Mouse (Mus musculus) forebrain, embryonic 11.5 days (tissue): ENCODE data around the gene Map3k15. TPM values are rescaled to one million over a fixed set of nuclear protein-coding genes. Genes with fewer than 3 reads are reported as not detected.

Source experiments
- ATAC-seq: fragments of 200-750 bp; cut with Nextera tagmentation; replicated peaks from 2 replicates; pipeline ENCODE4 v1.8.0; 2017; ENCODE audit warnings: moderate TSS enrichment; ENCODE audit not compliant: low FRiP score
- DNase-seq: peaks from one replicate; pipeline ENCODE4 v3.0.0-alpha.2; 2017; ENCODE audit warnings: low spot score
- H3K27ac ChIP-seq: fragments of 300-500 bp; sonication (generic); 2 replicates; pipeline ENCODE4 v1.5.1; 2014; ENCODE audit warnings: low read depth, low read length
- H3K27me3 ChIP-seq: fragments of 300-500 bp; sonication (generic); 2 replicates; pipeline ENCODE4 v1.6.1; 2014; ENCODE audit warnings: mild to moderate bottlenecking, low read length, mixed read lengths; ENCODE audit not compliant: control insufficient read depth, insufficient read depth
- H3K36me3 ChIP-seq: fragments of 300-500 bp; sonication (generic); 2 replicates; pipeline ENCODE4 v1.6.1; 2014; ENCODE audit warnings: mild to moderate bottlenecking, low read length, moderate library complexity, mixed read lengths; ENCODE audit not compliant: control insufficient read depth, insufficient read depth
- H3K4me1 ChIP-seq: fragments of 300-500 bp; sonication (generic); replicated peaks from 2 replicates; pipeline ENCODE4 v1.6.1; 2014; ENCODE audit warnings: low read length, mixed read lengths; ENCODE audit not compliant: control insufficient read depth, insufficient read depth
- H3K4me2 ChIP-seq: fragments of 300-500 bp; sonication (generic); 2 replicates; pipeline ENCODE4 v1.6.1; 2014; ENCODE audit warnings: low read depth, mild to moderate bottlenecking, low read length, moderate library complexity, mixed read lengths; ENCODE audit not compliant: severe bottlenecking
- H3K4me3 ChIP-seq: fragments of 300-500 bp; sonication (generic); 2 replicates; pipeline ENCODE4 v1.5.1; 2014; ENCODE audit warnings: low read depth, low read length
- H3K9ac ChIP-seq: fragments of 300-500 bp; sonication (generic); 2 replicates; pipeline ENCODE4 v1.6.1; 2014; ENCODE audit warnings: low read length
- H3K9me3 ChIP-seq: fragments of 300-500 bp; sonication (generic); 2 replicates; pipeline ENCODE4 v1.6.1; 2016; ENCODE audit warnings: low read length, mixed read lengths; ENCODE audit not compliant: control insufficient read depth
- WGBS: fragments of 180-500 bp; shearing (Covaris S2); extraction: QIAGEN DNeasy Blood & Tissue Kit; methylation state at CpG from one replicate; pipeline ENCODE4 v1.1.7; 2014; 5-methylcytosine and 5-hydroxymethylcytosine counted together
- polyA plus RNA-seq: library from polyadenylated mRNA; unstranded; fragments of >200 nt; fragmentation: Nextera tagmentation; extraction: Ambion mirVana; gene quantifications from 2 replicates; pipeline ENCODE4 v1.2.1, GENCODE M21; 2014

The Map3k15 gene
- polyA plus RNA-seq: 0.52 and 0.68 TPM in 2 replicates

DNA sequence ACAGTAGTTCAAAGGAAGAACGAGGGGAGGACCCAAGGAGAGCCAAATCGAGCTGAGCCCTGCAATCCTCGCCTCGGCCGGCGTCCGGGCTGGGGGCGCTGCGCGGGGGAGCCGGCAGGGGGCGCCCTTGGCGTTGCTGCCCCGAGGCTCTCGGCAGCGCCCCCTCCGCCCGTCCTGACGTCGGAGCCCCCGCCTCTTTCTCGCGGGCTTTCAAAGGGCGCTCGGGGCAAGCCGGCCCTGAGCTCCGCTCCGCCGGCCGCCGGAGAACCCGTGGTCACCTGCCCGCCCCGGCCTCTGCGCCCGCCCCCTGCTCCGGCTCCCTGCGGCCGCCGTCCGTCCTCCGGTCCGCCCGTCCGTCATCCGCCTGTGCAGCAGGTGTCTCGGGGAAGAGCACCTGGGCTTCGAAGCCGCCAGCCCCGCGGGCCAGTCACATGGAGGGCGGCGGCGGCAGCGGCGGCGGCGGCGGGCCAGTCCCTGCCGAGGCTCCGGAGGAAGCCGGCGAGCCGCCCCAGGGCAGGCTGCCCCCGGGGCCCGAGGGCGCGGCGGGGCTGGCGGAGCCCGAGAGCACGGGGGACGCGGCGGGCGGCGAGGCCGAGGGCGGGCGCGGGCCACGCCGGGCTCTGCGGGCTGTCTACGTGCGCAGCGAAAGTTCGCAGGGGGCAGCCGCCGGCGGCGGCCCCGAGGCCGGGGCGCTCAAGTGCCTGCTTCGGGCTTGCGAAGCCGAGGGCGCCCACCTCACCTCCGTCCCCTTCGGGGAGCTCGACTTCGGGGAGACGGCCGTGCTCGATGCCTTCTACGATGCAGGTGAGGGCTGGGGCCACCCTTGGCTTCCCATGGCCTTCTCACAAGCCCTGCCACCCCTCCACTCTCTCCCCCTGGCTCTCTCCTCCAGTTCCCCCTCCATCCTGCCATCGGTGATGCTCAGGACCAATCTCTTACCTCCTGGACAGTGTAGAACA is at the start of gene Map3k15:
TSS of gene Map3k15 (plus strand) at position 432 of the 959 bp plus-strand sequence.
- Histone ChIP-seq H3K27ac (no peak within 1 kb of the TSS), H3K27me3 (peaks cover 6% of the 10 kb centered on the region; the same call in 1 of the 2 replicates)
- 34% methylated on average over 40 of the region's 108 CpGs for WGBS

DNA sequence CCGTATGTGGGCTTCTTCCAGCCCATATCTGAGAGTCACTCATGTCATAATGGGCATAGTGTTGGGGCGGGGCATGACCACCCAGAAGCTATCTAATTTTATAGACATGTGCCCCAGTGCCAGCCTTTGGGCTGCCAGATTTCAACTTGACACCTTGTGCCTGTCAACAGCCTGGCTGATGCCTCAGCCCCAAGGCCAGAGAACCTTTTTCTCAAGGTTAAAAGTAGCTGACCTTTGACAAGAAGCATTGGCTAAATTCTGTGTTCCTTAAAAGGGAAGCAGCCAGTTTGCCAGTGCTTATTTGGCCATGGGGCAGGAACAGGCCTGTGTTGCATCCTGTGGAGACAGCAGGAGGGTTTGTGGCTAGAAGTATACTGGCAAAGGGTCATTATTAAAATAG is 45.7 kb upstream of the Map3k15 start:
- 84% methylated on average over 2 of the region's 2 CpGs for WGBS

More for the DNA sequence above, at the start of gene Map3k15:
- Histone ChIP-seq H3K4me3 (peak within 1 kb of the TSS; percentile 40), H3K9me3 (no peaks in the 10 kb centered on the region), H3K4me1 (no peaks in the 10 kb centered on the region), H3K36me3 (no peaks in the 10 kb centered on the region), H3K9ac (peak within 1 kb of the TSS; percentile 53), H3K4me2 (peak within 1 kb of the TSS; percentile 70)
- DNase-seq (peak; percentile 78), ATAC-seq (peak; percentile 86)

DNA sequence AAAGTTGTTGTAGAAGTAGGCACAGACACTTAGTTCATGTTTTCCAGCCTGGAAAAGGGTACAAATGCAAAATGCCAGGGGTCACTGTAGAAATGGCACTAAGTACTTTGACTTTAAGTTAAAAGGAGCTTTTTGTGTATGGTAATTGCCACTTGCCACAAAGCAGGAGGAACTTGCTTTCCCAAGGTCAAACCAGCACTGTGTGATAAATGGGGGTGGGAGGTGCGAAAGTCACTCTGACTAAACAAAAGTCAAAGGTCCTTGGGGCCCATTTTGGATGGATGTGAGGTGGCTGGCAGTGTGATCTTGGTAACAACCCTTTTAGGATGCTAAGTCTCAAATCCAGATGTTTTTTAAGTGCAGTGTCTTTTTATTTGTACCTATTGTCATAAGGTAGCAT is 44.6 kb upstream of the Map3k15 start:
- Histone ChIP-seq H3K9ac (no peak overlapping the region), H3K4me3 (no peak overlapping the region), H3K27me3 (no peaks in the 10 kb centered on the region; the same call in 1 of the 2 replicates), H3K27ac (no peak overlapping the region), H3K9me3 (no peaks in the 10 kb centered on the region), H3K4me2 (no peak overlapping the region), H3K36me3 (no peaks in the 10 kb centered on the region), H3K4me1 (no peaks in the 10 kb centered on the region)
- 93% methylated on average over 1 of the region's 1 CpGs for WGBS
- ATAC-seq: no peak
- DNase-seq: no peak

More for the DNA sequence above, 45.7 kb upstream of the Map3k15 start:
- H3K36me3 ChIP-seq: no peaks in the 10 kb centered on the region
- no peaks in the 10 kb centered on the region for H3K9me3 ChIP-seq
- no peak overlapping the region for H3K27ac ChIP-seq
- no peak overlapping the region for H3K9ac ChIP-seq
- DNase-seq (no peak), ATAC-seq (no peak)
- no peaks in the 10 kb centered on the region for H3K4me1 ChIP-seq
- no peaks in the 10 kb centered on the region; the same call in 1 of the 2 replicates for H3K27me3 ChIP-seq
- no peak overlapping the region for H3K4me3 ChIP-seq
- H3K4me2 ChIP-seq: no peak overlapping the region

DNA sequence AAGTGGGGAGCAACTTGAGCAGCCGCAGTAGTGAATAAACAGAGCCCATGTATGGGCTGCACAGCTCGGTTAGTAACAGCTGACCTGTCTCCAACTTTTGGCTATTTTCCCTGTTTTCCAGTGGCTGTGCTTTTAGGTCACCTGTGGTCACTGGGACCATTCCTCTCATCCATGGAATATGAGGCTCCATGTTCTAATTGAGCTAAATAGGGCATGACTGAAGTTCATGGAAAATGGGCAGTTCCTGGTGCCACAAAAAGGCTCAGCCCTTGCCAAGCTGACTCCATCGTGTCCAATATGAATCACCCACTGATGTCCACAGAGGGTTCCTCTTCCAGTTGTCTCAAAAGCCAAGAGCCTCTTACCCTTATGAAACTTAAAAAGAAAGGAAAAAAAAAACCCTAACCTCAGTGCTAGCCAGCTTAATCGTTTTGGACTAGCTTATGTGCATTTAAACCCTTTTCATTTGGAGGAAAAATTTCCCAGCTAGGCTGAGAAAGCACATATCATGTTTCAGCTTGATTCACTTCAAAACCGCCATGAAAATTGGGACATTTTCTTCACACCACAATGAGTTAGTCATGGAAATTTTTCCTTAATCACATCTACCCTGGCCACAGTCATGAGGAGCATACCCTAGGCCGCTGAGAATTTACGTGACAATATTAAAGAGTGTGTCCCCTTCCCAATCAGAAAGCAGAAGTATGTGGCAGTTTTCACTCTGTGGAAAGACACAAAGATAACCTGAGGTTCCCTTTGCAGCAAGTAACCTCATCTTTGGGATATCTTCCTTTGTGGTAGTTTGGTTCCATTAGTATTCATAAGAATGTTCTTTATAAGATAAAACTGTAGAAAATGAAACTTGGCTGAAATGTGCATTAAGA is 34.4 kb upstream of the Map3k15 start:
- Histone ChIP-seq H3K9me3 (no peaks in the 10 kb centered on the region), H3K4me3 (no peak overlapping the region), H3K9ac (no peak overlapping the region), H3K27me3 (peaks cover 10% of the 10 kb centered on the region), H3K4me2 (no peak overlapping the region), H3K36me3 (no peaks in the 10 kb centered on the region), H3K4me1 (no peaks in the 10 kb centered on the region), H3K27ac (no peak overlapping the region)
- DNase-seq: no peak
- WGBS: 90% methylated on average over 7 of the region's 7 CpGs
- no peak for ATAC-seq

DNA sequence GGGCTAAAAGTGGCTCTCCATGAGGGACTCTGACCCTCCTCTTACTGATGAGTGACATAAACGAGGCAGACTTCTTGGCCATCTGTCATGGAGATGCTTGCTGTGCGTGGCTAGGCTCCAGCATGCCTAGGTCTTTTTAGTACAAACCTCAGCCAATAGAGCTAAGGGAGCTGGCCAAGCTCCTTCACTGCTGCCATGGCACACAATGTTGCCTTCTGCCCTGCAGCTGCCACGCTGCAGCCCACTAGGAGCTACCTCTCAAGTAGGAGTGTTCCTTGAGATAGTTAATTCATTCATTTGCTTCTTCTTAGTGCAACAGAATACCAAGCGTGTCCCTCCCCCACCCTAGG is 33.8 kb upstream of the Map3k15 start:
- Histone ChIP-seq H3K36me3 (no peaks in the 10 kb centered on the region), H3K9ac (no peak overlapping the region), H3K27me3 (peaks cover 10% of the 10 kb centered on the region), H3K4me2 (no peak overlapping the region), H3K9me3 (no peaks in the 10 kb centered on the region), H3K27ac (no peak overlapping the region), H3K4me1 (no peaks in the 10 kb centered on the region), H3K4me3 (no peak overlapping the region)
- ATAC-seq (no peak), DNase-seq (no peak)
- 79% methylated on average over 4 of the region's 4 CpGs for WGBS

DNA sequence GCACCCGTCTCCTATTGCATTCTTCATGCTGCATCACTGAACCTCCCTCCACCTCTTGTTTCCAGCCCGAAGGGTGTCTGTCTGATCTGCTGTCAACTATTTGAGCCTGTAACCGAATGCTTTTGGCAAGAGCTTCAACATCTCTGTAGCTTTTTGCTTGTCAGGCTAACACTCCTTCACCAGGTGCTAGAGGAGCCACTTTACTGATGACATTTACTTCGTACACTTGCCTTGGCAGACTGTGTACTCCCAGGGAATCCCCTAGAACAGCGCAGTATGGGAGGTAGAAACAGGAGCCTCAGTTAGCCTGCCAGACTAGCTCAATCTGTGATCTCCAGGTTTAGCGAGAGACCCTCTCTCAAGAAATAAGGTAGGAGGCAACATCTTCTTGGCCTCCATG is 32.8 kb upstream of the Map3k15 start:
- no peaks in the 10 kb centered on the region for H3K4me1 ChIP-seq
- H3K4me3 ChIP-seq: no peak overlapping the region
- H3K9ac ChIP-seq: no peak overlapping the region
- H3K4me2 ChIP-seq: no peak overlapping the region
- H3K27ac ChIP-seq: no peak overlapping the region
- H3K36me3 ChIP-seq: no peaks in the 10 kb centered on the region
- peaks cover 10% of the 10 kb centered on the region for H3K27me3 ChIP-seq
- no peaks in the 10 kb centered on the region for H3K9me3 ChIP-seq
- ATAC-seq (no peak), DNase-seq (no peak)
- WGBS: 84% methylated on average over 6 of the region's 6 CpGs

DNA sequence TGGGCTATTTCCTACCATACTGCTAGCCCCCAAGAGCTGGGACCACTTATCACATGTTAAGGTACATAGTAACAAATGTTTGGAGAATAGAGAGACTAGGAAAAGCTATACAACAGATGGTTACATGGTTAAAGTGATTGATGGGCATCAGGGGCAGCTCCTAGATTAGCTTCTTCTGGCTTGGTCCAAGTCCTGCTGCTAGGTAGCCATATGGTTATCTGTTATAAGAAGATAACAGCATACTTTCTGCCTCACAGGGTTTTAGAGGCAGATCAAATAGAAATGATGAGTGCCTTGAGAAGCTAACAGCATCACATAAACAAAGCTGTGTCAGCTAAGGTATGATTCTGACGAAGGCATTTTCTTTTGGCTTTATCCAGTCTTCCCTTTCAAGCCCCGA is 26.8 kb upstream of the Map3k15 start:
- ATAC-seq: no peak
- Histone ChIP-seq H3K4me2 (no peak overlapping the region), H3K4me3 (no peak overlapping the region), H3K36me3 (no peaks in the 10 kb centered on the region), H3K9me3 (no peaks in the 10 kb centered on the region), H3K4me1 (no peaks in the 10 kb centered on the region), H3K27ac (no peak overlapping the region), H3K9ac (no peak overlapping the region), H3K27me3 (no peaks in the 10 kb centered on the region; the same call in 1 of the 2 replicates)
- WGBS: 94% methylated on average over 2 of the region's 2 CpGs
- DNase-seq: no peak

DNA sequence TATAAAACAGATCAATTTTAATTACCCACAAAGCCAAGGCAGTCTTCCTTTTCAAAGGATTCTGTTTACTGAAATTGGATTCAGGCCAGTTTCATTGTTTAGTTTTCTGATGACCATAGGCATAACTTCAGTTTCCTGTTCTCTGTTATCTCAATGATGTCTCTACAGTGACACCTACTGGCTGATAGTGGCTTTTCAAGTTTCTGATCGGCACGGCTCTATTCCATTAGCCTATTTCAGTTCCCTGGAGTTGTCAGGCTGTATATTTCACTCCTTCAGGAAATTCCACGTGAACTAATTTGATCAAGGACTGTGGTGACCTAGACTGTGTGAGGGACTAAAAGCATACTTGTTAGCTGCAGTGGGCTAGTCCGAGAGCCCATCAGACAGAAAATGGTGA is 25.0 kb upstream of the Map3k15 start:
- Histone ChIP-seq H3K36me3 (no peaks in the 10 kb centered on the region), H3K4me1 (no peaks in the 10 kb centered on the region), H3K27ac (no peak overlapping the region), H3K9ac (no peak overlapping the region), H3K9me3 (no peaks in the 10 kb centered on the region), H3K27me3 (no peaks in the 10 kb centered on the region; the same call in 1 of the 2 replicates), H3K4me2 (no peak overlapping the region), H3K4me3 (no peak overlapping the region)
- peak; percentile 63 for ATAC-seq
- peak; percentile 53 for DNase-seq
- WGBS: 26% methylated on average over 4 of the region's 4 CpGs
